8 mouse cellular contexts compared by ENCODE assay signal in the genomic region with DNA sequence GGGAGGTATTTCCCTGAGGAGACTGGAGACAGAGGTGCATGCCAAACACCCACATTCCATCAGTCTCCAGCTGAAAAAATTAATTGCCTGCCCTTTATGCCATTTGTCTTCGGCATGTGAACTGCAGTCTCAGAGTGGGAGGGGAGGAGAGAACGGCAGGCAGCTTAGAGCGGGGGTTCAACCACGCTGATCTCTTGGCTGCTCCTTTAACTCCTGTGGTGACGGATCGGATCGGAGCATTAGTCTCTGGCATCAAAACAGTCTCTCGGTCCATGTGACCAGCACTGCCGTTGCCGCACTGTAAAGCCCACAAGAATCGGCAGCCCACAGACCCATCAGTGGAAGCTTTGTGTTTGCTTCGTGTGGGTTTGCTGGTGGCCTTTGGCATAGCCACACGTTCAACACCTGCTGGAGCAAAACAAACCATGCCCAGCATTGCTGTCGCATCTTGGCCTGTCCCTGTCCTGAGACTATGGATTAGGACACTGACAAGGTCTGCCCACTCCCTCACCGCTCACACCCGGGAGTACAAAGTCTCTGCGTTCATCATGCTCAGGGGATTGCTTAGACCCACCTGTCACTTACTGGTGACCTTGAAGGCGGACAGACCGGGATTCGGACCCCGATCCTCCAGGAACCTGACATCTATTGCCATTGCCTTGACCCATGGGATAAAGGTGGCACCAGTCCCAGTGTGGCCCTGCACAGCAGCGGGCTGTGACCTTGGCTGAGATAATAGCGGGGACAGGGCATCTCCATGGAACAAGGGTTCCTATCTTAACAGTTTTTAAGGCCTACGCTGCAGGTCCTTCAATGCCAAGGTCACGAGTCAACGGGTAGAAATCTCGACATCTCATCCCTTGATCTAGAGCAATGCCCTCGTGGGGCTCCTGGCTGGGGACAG. TPM values are rescaled to one million over a fixed set of nuclear protein-coding genes. Genes with fewer than 3 reads are reported as not detected.
DNase-seq lines count a peak whose midpoint lies in the region; ATAC-seq and TF ChIP-seq lines count a peak whose summit lies in the region.

No protein-coding gene starts in this region.

- no peak for TF ChIP-seq EP300 in ES-Bruce4 (IDR thresholded peaks at IDR 0.05; ENCODE audit: insufficient read depth, low read depth, low read length)

- DNase-seq in heart, adult 11 months, result peak; percentile 91
- DNase-seq in heart, postnatal 25 days (ENCODE audit: low spot score), result no peak
- peak; percentile 81 for DNase-seq in testis, postnatal 14 days (ENCODE audit: low spot score)
- no peak for DNase-seq in frontal cortex, postnatal 25 days (ENCODE audit: low spot score in 2 of 2)

- no peak for ATAC-seq in embryonic facial prominence, embryonic 13.5 days (ENCODE audit: insufficient number of reproducible peaks, insufficient read depth, low FRiP score, low TSS enrichment, low read depth)
- peak; percentile 70 for ATAC-seq in hindbrain, embryonic 16.5 days
- ATAC-seq in liver, embryonic 15.5 days (ENCODE audit: insufficient read depth), result no peak

- H3K27me3 ChIP-seq in ES-Bruce4 (ENCODE audit: control insufficient read depth, insufficient read depth, low read length, poor library complexity, severe bottlenecking), result no peaks in the 10 kb centered on the region
- H3K27me3 ChIP-seq in embryonic facial prominence, embryonic 13.5 days, result 0 out of 2 replicates have a peak, but pooled peaks cover 2% of the 10 kb centered on the region
- no peaks in the 10 kb centered on the region for H3K27me3 ChIP-seq in hindbrain, embryonic 16.5 days (replicated peaks; ENCODE audit: control insufficient read depth, insufficient read depth, low read length)
- peaks cover 68% of the 10 kb centered on the region for H3K27me3 ChIP-seq in liver, embryonic 15.5 days

- H3K9ac ChIP-seq in ES-Bruce4 (ENCODE audit: low read depth, poor library complexity, severe bottlenecking), result no peak overlapping the region
- H3K9ac ChIP-seq in embryonic facial prominence, embryonic 13.5 days, result peak overlapping the region; percentile 79
- H3K9ac ChIP-seq in hindbrain, embryonic 16.5 days (ENCODE audit: low read depth, low read length), result peak overlapping the region; percentile 68
- no peak overlapping the region for H3K9ac ChIP-seq in liver, embryonic 15.5 days

- peak overlapping the region; percentile 84 for H3K4me2 ChIP-seq in embryonic facial prominence, embryonic 13.5 days
- peak overlapping the region; percentile 69 for H3K4me2 ChIP-seq in hindbrain, embryonic 16.5 days (ENCODE audit: low read length)
- peak overlapping the region; percentile 58 for H3K4me2 ChIP-seq in liver, embryonic 15.5 days

- TF ChIP-seq POLR2A in ES-Bruce4 (IDR thresholded peaks at IDR 0.05; ENCODE audit: insufficient read depth, low read length), result no peak

- H3K36me3 ChIP-seq in ES-Bruce4 (ENCODE audit: control insufficient read depth, insufficient read depth, low read length, poor library complexity, severe bottlenecking), result no peaks in the 10 kb centered on the region
- H3K36me3 ChIP-seq in embryonic facial prominence, embryonic 13.5 days, result no peaks in the 10 kb centered on the region
- H3K36me3 ChIP-seq in hindbrain, embryonic 16.5 days (ENCODE audit: control insufficient read depth, insufficient read depth, low read length), result no peaks in the 10 kb centered on the region
- no peaks in the 10 kb centered on the region for H3K36me3 ChIP-seq in liver, embryonic 15.5 days (replicated peaks)

- H3K4me1 ChIP-seq in ES-Bruce4 (ENCODE audit: control insufficient read depth, insufficient read depth, low read length), result peaks cover 3% of the 10 kb centered on the region
- H3K4me1 ChIP-seq in embryonic facial prominence, embryonic 13.5 days, result peaks cover 41% of the 10 kb centered on the region
- peaks cover 19% of the 10 kb centered on the region for H3K4me1 ChIP-seq in hindbrain, embryonic 16.5 days (ENCODE audit: control insufficient read depth, insufficient read depth, low read depth, low read length)
- H3K4me1 ChIP-seq in liver, embryonic 15.5 days (replicated peaks), result peaks cover 6% of the 10 kb centered on the region

- TF ChIP-seq CTCF in ES-Bruce4 (IDR thresholded peaks at IDR 0.05; ENCODE audit: low read depth, low read length), result no peak

- intact Hi-C loops in heart, postnatal 25 days (cut with DNase I), result loop anchor here (5.0 kb wide), 2 partner anchors 40 to 75 kb away; partner anchors contain the start of genes Atp1b3 and Rnf7

- H3K4me3 ChIP-seq in ES-Bruce4 (ENCODE audit: low read depth, low read length), result peak overlapping the region; percentile 17
- H3K4me3 ChIP-seq in embryonic facial prominence, embryonic 13.5 days, result peak overlapping the region; percentile 49
- H3K4me3 ChIP-seq in hindbrain, embryonic 16.5 days (ENCODE audit: low read length), result peak overlapping the region; percentile 46
- peak overlapping the region; percentile 43 for H3K4me3 ChIP-seq in liver, embryonic 15.5 days (replicated peaks)

- WGBS in embryonic facial prominence, embryonic 13.5 days, result 11% methylated on average over 28 of the region's 28 CpGs
- WGBS in hindbrain, embryonic 16.5 days, result 6% methylated on average over 28 of the region's 28 CpGs
- 24% methylated on average over 28 of the region's 28 CpGs for WGBS in liver, embryonic 15.5 days (ENCODE audit: insufficient replicate concordance)

- no peak overlapping the region for H3K27ac ChIP-seq in ES-Bruce4 (ENCODE audit: insufficient read depth, low read length)
- H3K27ac ChIP-seq in embryonic facial prominence, embryonic 13.5 days, result peak overlapping the region; percentile 80
- H3K27ac ChIP-seq in hindbrain, embryonic 16.5 days (ENCODE audit: low read depth, low read length), result peak overlapping the region; percentile 73
- H3K27ac ChIP-seq in liver, embryonic 15.5 days (replicated peaks), result peak overlapping the region; percentile 34; the same call in 1 of the 2 replicates

- no peaks in the 10 kb centered on the region for H3K9me3 ChIP-seq in ES-Bruce4 (replicated peaks; ENCODE audit: control insufficient read depth, insufficient read depth, low read length, poor library complexity, severe bottlenecking)
- no peaks in the 10 kb centered on the region for H3K9me3 ChIP-seq in embryonic facial prominence, embryonic 13.5 days
- no peaks in the 10 kb centered on the region for H3K9me3 ChIP-seq in hindbrain, embryonic 16.5 days (ENCODE audit: control insufficient read depth, low read length)
- H3K9me3 ChIP-seq in liver, embryonic 15.5 days (replicated peaks), result no peaks in the 10 kb centered on the region

RNA-seq across cellular contexts. Expression of gene Rnf7, which starts 41.3 kb away (rescaled TPM):
- total RNA-seq in heart, postnatal 25 days (2021), result 10 to 100 TPM; 71.2 to 85.8 TPM
- 108 and 115 TPM in 2 replicates for polyA plus RNA-seq in ES-Bruce4 (2011; ENCODE audit: insufficient read depth, insufficient read length, low read depth, missing spikeins)
- polyA plus RNA-seq in embryonic facial prominence, embryonic 13.5 days (2015; fragmentation: Nextera tagmentation; extraction: Ambion mirVana), result 233 and 242 TPM in 2 replicates
- 209 TPM in 2 replicates for polyA plus RNA-seq in hindbrain, embryonic 16.5 days (2015; fragmentation: Nextera tagmentation; extraction: Ambion mirVana)
- polyA plus RNA-seq in liver, embryonic 15.5 days (2015; fragmentation: Nextera tagmentation; extraction: Ambion mirVana), result 56.0 and 59.1 TPM in 2 replicates

Comparison
In these comparisons a context has a peak if more than half of its experiments do, and no peak if none do; other contexts are left out.
1. DNase-seq: peak in heart, adult 11 months (single experiment) and testis, postnatal 14 days (single experiment); none in heart, postnatal 25 days (single experiment) and frontal cortex, postnatal 25 days (0 of 2).
2. H3K9ac ChIP-seq: peak in embryonic facial prominence, embryonic 13.5 days (single experiment) and hindbrain, embryonic 16.5 days (single experiment); none in ES-Bruce4 (single experiment) and liver, embryonic 15.5 days (single experiment).
3. Peak in every context shown above with its lines, with median percentiles within 50 percentile points of each other: H3K4me3 ChIP-seq and H3K4me2 ChIP-seq.